Mouse (Mus musculus) thymus, postnatal 36 days (tissue): ENCODE results near the gene Evl.
"Not testable (repeated sequence)": the region's sequence is repeated elsewhere in the genome, so short reads cannot be mapped to it uniquely, and the experiment has no call there.

Experiments
- DNase-seq, 2 experiments: peaks; one replicate each; pipeline ENCODE4 v3.0.0; 2022; ENCODE audit warnings: mixed read lengths in 2 of 2

Evl gene

GRCm38 (mm10) chr12:108701221-108701620, 146.7 kb downstream of the Evl start:
- DNase-seq: peak; percentile 59 to 74

DNA sequence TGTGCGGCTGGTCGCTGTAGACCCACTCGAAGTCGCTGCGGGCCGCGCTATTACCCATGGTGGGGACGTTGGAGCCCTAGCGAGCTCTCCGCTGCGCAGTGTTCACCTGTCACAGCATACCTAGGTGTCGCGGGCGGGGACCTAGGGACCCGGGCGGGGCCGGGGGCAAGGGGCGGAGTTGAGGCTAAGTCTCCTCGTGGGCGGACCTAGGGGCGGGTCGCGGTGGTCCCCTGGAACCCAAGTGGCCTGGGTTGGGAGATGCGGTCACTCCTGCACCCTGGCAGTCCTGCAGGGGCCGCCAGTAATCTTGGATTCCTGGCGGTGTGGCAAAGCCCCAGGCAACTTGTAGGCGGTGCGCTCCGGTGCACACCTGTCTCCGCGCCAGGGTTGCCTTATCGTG, 147.7 kb downstream of the Evl start, which contains the start of gene Degs2:
Degs2 (minus strand) TSS at position 131 of the 400 bp plus-strand sequence.
- peak in 1 of 2 experiments; percentile 68 for DNase-seq

GRCm38 (mm10) chr12:108705486-108705885, 151.0 kb downstream of the Evl start:
- DNase-seq: no peak

DNA sequence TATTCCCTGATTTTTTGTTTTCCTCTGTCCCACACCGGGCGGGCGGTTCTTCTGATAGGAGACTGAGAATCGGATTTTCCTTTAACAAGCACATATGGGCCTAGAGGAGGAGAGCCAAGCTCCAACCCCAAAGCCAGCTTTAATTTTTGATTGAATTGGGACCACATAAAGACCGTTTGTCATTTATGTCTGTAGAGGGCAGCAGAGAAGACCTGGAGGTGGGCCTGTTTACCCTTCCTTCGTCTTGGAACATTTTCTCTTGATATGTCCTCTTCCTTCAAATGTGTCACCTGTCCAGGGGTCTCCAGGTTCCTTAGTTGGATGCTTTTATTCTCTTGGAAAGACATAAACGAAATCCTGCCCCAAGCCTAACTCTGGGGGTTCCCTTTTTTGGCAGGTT, 151.6 kb downstream of the Evl start:
- no peak for DNase-seq

DNA sequence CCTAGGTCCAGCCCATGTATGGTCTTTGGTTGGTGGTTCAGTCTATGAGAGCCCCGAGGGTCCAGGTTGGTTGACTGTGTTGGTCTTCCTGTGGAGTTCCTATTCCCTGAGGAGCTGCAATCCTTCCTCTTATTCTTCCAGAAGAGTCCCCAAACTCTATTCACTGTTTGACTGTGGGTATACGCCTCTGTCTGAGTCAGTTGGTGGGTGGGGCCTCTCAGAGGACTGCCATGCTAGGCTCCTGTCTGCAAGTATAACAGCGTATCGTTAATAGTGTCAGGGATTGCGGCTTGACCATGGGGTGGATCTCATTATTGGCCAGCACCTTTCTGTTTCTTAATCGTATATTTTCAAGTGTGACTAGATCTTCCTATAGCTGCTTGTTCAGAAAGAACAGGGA, 154.9 kb downstream of the Evl start:
- no peak for DNase-seq

DNA sequence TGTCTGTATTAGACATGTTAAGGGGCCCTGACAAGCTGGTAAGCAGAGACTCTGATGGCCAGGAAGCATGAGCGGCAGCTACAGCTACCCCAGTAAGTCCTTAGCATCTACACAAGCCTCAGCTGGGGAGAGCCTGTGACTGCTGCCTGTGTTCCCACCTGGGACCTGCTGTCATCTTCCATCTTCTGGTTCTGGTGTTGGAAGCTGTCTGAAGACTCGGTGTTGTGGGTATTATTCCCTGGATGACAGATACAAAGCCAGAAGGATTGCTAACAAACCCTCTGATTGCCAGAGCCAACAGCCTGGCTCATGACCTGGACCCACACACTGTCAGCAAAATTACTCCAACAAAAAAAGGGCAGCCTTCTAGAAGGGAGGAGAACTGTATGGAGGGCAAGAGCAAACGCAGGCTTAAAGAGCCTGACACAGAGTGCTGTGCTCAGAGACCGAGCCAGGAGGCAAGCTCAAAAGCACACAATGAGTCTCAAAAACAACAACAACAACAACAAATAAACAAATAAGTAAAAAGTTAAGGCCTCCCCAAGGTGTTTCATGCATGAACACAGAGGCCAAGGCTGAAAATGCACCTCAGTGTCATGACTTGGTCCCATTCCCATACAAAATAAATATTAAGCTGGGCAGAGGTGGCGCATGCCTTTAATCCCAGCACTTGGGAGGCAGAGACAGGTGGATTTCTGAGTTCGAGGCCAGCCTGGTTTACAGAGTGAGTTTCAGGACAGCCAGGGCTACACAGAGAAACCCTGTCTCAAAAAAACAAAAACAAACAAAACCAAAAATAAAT, 155.6 kb downstream of the Evl start:
- no peak for DNase-seq

DNA sequence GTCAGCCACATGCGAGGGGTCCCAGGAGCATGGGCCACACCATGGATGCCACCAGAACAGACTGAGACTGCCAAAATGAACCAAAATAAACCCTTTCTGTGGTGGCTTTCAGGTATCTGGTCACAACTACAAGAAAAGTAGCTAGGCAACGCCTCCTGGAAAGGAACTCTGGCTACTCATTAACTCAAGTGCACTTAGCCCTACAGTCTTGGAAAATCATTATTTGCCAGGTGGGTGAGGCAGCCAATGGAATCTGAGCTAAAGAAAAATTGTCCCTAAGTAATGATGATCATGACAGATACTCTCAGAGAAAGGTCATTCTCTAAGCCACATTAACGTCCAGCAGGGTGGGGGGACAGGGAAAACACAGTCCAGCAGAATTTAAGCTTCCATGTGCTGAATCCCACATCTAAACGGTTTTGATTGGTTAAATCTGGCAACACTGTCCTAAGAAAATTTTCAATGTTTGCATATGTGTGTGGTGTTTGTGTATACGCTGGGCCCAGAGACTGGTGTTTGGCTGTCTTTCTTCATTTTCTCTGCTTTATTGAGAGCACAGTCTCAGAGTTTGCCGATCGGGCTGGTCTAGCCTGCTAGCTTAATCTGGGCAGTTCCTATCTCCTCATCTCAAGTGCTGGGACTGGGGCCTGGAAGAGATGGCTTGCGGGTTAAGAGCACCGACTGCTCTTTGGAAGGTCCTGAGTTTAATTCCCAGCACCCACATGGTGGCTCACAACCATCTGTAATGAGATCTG, 156.5 kb downstream of the Evl start:
- DNase-seq: no peak

DNA sequence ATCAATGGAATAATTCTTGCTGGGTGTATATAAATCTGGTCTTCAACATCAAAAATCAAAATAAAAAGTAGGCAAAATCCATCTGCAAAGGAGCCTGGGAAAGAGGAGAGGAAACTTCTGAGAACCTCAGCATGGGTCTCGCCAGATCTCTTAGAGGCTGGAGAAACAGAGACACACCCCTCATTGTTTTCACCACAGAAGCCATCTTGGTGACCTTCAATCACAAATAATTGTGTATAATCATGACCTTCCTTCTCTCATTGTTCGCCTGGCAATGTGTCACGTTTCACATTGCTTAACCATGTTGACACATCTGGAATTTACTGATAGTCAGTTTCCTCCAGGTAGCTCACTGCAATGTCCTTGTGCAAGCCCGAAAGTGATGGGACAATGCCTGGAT, 158.0 kb downstream of the Evl start:
- no peak for DNase-seq

DNA sequence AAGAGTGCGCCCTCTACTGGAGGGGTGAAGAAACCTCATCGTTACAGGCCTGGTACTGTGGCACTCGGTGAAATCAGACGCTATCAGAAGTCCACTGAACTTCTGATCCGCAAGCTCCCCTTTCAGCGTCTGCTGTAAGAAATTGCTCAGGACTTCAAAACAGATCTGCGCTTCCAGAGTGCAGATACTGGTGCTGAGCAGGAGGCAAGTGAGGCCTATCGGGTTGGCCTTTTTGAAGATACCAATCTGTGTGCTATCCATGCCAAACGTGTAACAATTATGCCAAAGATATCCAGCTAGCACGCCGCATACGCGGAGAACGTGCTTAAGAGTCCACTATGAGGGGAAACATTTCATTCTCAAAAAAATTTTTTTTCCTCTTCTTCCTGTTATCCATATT, 159.5 kb downstream of the Evl start:
- not testable (repeated sequence) for DNase-seq

DNA sequence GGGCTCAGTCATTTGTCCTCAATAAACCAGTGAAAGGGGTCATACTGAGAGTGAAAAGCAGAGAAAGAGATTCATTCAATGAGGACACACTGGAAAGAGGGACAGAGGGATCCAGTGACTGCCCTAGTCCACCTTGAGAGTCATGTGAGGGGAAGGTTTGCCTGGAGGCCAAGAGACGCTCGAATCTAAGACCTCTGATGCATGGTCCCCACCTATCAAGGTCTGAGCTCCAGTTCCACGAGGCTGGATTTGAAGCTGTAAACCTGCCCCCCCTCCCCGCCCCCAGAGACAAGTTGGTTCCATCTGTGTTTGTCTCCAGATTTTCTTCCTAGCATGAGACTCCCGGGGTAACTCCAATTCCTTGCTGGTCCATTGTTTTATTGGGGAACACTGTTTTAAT, 161.3 kb downstream of the Evl start:
- no peak for DNase-seq

- DNase-seq: no peak
These were observed 164.0 kb downstream of the Evl start for GRCm38 (mm10) chr12:108718485-108718884.

GRCm38 (mm10) chr12:108722464-108722863, 167.9 kb downstream of the Evl start:
- DNase-seq: no peak

DNA sequence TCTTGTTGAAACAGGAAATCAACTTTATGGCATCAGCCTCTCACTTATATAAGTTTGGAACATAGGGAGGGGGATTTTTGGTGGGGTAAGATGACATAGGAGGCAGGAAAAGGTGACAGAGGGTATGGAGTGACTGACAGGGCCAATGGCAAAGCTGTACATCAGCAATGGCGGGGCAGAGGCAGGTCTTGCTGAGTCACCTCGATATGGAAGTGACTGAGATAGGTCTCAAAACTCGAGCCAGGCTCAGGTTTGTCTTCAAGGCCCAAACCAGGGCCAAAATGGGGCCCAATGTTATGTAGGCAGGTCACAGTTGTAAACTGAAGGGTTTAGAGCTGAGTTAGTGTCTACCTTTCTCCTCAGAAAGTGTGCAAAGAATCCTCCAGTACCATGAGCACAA, 169.3 kb downstream of the Evl start:
- no peak for DNase-seq

GRCm38 (mm10) chr12:108734386-108734785, 179.9 kb downstream of the Evl start:
- no peak for DNase-seq

GRCm38 (mm10) chr12:108737838-108738237, 183.3 kb downstream of the Evl start:
- no peak for DNase-seq
